Mouse (Mus musculus) megakaryocyte-erythroid progenitor cell, adult 5-6 weeks (primary cell): ENCODE measurements around the gene Plcl2. TPM values are rescaled to one million over a fixed set of nuclear protein-coding genes. Genes with fewer than 3 reads are reported as not detected.
"Not testable (repeated sequence)": the region's sequence is repeated elsewhere in the genome, so short reads cannot be mapped to it uniquely, and the experiment has no call there.

Experiments
- ATAC-seq: replicated peaks from 2 replicates; pipeline ENCODE4 v1.8.0; 2016; ENCODE audit warnings: mild to moderate bottlenecking, inconsistent platforms; ENCODE audit not compliant: severe bottlenecking, poor library complexity, low FRiP score, low TSS enrichment
- total RNA-seq, 2 experiments: library from RNA; stranded (forward) in 1 of 2; stranded (reverse) in 1 of 2; fragments of 200-1000, 215-1000 nt in 1 of 2; fragments of >200 nt in 1 of 2; fragmentation: Nextera tagmentation in 1 of 2; gene quantifications; 2 replicates each; pipeline ENCODE4 v1.2.3; 2014 to 2017

The Plcl2 gene
- total RNA-seq, 2 experiments from 2014 or later: 42.4 to 47.5 TPM

DNA sequence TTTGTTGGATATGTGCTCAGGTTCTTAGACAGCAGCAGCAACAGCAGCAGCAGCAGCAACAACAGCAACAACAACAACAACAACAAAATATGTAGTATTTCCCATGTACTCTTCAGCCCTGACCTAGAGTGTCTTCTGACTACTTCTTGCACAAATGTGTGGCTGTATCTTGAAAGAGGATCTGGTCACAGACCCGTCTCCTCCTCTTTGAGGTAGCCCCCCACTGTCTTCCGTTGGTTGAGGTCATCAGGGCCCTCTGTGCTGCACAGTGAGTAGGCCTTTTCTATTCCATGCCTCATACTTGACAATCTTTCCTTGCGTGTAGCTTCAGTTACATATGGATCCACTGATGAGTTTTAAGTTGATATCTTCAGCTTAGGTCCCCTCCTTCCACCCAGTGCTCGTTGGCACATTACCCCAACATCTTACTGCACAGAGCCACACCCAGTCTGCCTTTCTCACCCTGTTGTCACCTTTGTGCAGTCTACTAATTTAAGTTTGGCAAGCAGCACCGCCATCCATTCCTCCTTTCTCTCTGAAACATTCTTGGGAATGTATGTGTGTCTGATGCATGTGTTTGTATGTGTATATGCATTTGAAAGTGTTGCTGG, 13.4 kb downstream of the Plcl2 start:
- peak; percentile 61 for ATAC-seq

DNA sequence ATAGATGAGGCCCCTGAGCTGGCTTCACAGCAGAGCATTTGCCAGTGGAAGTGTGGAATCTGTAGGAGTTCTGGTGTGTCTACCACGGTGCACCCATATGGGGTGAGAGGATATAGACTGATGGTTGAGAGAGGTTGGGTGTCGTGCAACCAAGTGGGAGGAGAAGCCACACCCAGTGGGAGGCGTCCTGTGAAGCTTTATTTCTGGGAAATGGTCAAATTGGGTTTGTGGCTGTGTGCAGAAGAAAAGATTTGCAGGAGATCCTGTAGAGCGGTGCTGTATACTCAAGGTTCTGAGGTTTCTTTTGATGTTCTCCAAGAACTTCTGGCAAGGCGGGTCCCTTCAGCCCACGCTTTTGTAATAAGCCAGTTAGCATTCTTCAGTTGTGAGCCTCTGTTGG, 15.8 kb downstream of the Plcl2 start:
- 0 out of 2 replicates have a peak, but pooled peaks have one; percentile 63 for ATAC-seq

DNA sequence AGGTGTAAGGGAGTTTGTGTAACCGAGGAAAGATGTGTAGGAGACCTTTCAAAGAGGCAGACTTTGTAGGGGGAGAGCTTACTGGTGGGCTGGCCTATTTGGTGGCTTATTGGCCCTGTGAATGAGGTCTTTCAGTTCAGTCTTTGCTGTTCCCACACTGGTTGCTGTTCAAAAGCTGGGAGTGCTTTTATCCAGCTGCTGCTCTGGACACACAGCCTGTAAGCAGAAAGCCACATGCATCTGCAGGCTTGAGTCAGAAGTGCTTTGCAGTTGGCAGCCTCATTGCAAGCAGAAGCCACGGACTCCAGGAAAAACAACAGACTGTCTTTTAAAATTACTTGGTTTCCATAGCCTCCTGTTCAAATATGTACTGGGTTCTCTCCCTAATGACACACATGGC, 16.6 kb downstream of the Plcl2 start:
- no peak for ATAC-seq

DNA sequence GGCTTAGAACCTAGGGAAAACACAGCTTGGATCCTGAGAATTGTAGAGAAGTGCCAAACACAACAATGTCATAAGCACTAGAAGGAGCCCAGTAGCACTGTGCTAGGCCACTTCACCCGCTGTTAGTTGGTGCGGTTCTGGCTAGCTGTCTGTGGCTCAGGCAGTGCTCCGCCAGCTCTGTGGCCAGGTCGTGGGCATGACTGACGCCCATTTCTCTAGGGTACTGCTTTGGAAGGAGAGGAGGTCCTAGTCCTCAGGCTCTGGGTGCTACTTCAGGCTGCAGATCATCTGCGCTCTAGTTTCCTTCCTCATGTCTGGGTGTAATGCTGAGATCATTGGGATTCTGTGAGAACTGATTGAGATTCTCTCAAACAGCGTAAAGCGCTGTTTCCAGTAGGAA, 20.9 kb downstream of the Plcl2 start:
- peak; percentile 32; the same call in 1 of the 2 replicates for ATAC-seq

DNA sequence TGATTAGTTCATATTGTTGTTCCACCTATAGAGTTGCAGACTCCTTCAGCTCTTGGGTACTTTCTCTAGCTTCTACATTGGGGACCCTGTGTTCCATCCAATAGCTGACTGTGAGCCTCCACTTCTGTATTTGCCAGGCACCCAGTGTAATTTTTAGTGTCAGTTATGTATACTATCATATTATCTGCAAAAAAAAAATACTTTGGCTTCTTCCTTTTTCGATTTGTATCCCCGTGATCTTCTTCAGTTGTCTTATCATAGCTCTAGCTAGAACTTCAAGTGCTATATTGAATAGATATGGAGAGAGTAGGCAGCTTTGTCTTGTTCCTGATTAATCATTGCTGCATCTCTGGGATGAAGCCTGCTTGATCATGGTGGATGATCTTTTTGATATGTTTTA, 25.7 kb downstream of the Plcl2 start:
- not testable (repeated sequence) for ATAC-seq

DNA sequence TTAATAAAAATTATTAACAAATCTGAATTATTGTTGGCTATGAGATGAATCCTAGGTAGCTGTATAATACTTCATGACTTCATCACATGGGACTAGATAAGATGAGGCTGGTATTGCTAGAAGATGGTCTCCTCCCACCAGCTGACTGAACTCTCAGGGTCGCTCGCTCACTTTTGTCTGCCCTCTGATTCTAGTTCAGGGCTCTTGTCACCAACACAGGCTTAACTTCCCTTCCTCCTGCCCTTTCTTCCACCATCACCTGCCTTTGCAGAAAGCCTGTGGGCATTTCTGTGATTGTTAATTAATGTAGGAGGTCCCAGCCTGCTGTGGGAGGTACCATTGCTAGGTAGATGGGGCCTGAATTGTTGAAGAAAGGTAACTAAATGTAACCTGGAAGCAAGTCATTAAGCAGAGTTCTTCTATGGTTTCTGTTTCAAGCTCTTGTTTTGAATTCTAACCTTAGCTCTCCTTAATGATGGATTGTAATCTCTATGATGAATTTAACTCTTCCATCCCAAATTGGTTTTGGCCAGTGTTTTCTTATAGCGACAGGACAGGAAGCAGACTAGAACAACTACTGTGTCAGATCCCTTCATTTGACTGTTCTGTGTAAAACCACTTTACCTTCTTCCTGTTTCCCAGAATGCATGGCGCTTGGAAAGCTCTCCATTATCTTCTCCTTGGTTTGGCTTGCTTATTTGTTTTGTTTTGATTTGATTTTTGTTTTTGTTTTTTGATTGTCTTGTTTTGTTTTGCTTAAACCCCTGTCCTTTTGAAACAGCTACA, 27.4 kb downstream of the Plcl2 start:
- ATAC-seq: no peak

DNA sequence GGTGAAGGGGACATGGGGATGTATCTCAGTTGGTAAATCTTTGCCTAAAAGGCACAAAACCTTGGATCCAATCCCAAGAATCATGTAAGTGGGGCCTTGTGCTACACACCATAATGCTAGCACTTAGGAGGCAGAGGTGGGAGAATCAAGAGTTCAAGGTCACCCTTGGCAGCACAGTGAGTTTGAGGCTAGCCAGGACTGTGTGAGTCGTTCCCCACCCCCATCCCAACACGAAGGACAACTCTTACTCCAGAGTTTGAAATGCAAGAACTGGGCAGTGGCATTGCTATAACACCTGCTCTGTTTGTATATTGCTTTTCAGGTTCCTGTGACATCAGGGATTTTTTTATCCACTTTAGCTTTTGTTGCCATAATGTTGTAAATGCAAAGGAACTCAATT, 28.6 kb downstream of the Plcl2 start:
- no peak for ATAC-seq

DNA sequence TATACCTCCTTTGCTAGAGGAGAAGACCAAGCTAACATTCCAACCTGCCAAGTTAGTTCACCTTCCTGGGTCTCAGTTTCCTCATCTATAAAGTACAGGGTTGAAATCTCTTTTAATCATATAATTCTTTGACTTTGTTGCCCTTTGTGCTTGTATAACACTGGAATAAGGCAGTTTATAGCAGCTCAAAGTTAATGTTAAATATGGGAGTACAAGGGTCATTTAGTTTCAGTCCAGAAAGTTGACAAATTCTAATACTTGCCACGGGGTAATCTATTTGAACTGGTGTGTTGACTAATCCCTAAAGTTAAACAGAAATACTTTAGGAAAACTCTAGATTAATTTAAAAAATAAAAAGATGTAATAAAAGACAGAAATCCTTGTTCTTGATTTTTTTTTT, 35.7 kb downstream of the Plcl2 start:
- ATAC-seq: no peak

DNA sequence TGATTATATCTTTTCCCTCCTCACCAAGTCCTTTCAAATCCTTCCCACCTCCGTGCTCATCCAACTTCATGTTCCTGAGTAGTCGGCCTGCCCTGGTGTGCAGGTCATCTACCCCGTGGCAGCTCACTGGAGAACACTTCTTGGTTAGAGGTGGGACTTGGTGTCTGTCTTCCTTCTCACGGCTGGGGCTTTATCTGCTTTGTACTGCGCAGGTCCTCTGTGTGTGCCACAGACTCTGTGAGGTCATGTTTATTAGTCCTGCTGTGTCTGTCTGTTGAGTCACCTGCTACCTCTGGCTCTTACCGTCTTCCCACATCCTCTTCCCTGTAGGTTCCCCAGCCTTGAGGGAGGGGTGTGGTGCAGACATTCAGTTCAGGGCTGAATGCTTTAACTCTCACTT, 36.1 kb downstream of the Plcl2 start:
- ATAC-seq: peak; percentile 85

DNA sequence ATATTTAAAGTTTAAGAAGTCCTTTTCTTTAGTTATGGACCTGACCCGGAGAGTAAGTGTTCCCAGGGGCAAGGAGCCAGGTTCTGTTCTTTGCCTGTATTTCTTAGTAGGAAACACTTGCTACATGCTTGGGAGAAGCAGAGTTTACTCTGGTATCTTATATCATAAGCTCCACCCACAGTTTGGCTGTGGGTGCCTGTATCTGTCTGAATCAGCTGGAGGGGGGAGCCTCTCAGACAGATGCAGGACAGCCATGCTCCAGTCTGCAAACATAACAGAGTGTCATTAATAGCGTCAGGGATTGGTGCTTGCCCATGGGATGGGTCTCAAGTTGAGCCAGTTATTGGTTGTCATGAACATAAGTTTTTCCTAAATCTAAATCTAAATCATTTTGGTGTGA, 42.9 kb downstream of the Plcl2 start:
- peak; percentile 95 for ATAC-seq

DNA sequence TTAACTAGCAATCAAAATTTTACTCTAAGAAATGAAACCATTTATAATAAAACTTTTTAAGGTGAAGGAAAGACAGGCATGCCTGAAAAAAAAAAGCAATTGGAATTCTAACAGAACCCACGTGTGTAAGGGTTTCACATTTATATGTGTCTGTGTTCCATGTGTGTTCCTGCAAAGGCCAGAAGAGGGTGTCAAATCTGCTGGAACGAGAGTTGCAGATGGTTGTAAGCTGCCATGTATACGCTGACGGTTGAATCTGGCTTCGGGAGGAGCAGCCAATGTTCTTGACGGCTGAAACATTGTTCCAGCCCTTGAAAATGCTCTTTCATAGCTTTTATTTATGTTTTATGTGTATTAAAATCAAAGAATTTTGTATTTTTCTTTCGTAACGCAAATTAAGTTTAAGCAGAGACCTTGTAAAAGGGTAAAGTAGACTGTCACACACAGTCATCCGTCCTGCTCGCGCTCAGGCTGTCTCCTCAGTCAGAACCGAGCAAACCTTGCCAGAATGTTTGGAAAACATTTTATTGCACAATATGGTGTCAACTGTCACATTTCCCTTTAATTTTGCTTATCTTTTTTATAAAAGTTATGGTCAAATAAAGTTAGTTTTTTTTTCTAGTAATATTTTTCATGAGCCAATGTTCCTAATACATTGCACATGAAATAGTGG, 48.5 kb downstream of the Plcl2 start:
- ATAC-seq: no peak

DNA sequence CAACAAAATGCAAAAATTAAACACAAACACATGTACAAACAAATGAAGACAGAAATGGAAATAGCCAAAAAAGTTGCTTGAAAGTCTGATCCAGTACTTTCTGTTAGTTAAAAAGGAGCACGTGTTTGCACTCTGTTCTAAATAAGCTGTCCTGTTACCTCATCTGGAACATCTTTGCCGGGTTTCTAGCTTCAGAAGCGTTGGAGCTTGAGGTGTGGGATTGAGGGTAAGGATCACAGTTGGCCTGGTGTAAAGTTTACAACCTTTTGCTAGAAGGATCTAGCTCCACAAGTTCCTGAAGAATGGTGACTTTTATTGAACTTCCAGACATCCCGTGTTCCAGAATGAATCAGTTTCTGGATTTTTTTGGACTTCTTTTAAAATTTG, 49.0 kb downstream of the Plcl2 start:
- no peak for ATAC-seq

DNA sequence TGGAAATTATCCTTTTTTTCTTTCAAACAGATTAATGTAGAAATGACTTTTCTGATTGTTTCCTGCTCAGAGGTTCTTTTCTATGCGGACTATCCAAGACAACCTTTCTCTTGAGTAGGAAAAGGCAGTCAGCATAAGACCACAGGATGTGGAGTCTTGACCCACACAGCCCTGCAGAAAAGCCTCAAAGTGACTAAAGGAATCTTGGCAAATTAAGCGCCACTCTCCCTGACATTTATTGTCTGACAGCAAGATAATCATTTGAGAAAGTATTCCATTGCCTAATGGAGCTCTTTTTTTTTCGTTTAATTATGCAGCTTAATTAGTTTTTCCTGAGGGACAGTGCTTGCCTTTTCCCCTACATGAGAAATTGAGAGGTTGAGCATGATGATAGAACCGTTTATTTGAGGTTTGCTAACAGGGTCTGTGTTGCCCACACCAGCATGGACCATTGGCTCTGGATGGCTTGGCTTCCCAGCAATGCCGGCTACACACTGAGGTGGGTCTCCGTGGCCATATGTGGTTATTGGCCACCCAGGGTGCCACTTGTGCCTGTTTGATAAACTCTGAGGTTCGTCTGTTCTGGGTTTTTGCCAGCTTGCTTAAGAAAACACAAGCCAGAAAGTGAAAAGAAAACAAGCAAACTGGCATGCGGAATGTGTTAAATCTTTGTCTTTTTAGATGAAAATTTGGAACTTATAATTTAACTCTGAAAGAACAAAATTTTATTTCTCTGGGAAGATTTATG, 56.3 kb downstream of the Plcl2 start:
- peak; percentile 72 for ATAC-seq

DNA sequence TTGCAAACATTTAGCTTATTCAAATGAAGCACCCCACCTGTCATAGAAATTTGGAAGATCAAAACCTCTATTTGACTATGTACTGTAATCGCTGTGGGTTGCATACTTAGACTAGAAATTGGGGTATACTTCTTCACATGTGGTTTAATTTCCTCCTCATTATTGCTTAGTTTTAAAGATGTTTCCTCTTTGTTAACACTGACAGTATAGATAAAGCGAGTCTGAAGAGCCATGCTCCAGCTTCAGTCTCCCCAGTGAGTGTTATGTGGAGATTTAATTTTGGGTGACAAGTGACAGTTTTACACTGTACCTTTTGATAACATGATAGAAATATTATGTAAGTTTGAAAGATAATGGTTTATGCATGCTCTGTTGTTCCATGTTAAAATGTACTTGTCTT, 59.6 kb downstream of the Plcl2 start:
- ATAC-seq: peak; percentile 85

DNA sequence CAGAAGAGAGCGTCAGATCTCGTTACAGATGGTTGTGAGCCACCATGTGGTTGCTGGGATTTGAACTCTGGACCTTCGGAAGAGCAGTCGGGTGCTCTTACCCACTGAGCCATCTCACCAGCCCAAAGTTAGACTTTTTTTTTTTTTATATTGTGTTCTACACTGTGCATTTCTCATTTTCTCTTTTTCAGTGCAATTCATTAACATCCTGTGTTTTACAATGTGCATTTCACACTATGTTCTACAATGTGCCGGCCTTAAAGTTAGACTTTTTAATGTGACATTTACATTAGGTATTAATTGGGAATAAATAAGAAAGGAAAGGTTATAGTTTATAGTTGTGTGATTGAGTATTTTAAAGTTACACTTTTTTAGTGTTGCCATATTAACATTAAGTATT, 61.0 kb downstream of the Plcl2 start:
- not testable (repeated sequence) for ATAC-seq

DNA sequence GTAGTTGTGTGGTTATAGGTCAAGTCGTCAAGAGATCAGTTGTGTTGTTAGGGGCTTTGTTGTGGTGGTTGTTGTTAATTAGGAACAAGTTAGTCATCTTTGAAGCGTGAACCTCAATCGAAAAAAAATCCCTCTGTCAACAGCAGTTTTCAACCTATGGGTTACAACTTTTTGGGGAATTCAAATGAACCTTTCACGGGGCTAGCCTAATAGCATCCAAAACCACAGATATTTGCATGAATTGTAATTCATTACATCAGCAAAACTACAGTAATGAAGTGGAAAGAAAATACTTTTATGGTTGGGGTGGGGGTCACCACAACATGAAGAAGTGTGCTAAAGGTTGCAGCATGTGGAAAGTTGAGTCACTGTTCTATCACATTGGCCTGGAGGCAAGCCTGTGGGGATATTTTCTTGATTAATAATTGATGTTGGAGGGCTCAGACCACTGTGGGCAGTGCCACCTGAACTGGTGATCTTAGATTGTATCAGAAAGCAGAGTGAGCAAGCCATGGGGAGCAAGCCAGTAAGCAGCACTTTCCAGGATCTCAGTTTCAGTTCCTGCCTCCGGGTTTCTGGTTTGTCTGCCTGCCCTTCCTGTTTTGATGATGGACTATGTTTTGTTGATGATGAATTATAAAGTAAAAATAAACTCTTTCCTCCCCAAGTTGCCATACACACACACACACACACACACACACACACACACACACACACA, 61.6 kb downstream of the Plcl2 start:
- no peak for ATAC-seq

DNA sequence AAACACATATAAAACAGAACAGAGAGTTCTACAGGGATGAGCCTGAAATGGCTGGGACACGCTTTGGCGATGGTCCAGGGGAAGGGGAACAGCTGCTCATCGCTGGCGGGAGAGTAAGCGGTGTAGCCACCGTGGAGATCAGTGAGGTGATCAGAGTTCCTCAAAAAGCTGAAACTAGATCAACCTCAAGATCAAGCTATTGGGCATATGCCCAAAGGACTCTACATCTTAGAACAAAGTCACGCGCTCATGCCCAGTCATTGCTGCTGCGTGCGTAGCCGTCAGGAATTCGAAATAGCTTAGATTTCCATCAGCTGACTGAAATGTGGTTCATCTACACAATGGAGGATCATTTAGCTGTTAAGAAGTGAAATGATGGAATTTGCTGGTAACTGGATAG, 65.0 kb downstream of the Plcl2 start:
- peak; percentile 39; the same call in 1 of the 2 replicates for ATAC-seq

DNA sequence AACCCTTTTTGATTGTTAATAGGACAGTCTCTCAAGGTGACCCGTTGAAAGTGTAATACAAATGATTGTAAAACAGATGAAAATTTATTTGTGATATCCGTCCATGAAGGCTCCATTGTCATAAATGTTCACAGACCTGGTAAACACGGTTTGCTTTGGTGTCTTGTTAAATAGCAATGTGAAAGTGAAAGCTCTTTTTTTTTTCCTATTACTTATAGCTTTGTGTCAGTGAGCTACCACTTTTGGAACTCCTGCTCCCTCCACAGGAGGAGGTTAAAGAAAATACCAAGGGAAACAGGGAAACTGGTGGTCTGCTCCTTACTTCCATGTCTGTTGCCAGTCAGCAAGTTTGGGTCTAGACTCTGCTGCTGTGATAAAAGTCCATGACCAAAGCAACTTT, 71.2 kb downstream of the Plcl2 start:
- ATAC-seq: no peak

DNA sequence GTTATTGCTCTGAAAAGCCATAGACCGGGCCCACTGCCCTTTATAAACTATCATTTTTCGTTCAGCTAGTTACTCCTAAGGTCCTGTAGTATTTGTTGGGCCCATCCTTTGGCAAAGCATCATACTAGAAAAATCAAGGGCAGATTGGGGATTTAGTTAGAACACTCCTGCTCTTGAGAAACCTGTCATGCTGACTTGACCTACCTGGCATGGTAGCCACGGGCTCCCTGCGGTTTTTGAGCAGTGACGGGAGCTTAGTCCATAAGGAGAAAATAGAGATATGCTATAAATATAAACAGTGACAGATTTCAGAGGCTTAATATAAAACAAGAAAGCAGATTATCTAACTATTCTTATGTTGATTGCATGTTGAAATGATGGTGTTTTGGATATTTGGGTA, 77.6 kb downstream of the Plcl2 start:
- no peak for ATAC-seq
